Mouse (Mus musculus) midbrain, embryonic 11.5 days (tissue): ENCODE measurements around the gene Ly6g6c. TPM values are rescaled to one million over a fixed set of nuclear protein-coding genes. Genes with fewer than 3 reads are reported as not detected.
A peak's percentile ranks its signal among the peaks of the same experiment; 100 is the strongest.

Experiments used
- ATAC-seq: fragments of 200-750 bp; cut with Nextera tagmentation; 2 replicates; pipeline ENCODE4 v1.8.0; 2017; ENCODE audit warnings: moderate TSS enrichment, moderate library complexity; ENCODE audit not compliant: low FRiP score
- DNase-seq: peaks from one replicate; pipeline ENCODE4 v3.0.0; 2015; ENCODE audit warnings: low spot score; ENCODE audit errors: missing footprints
- H3K27ac ChIP-seq: fragments of 300-500 bp; sonication (generic); 2 replicates; pipeline ENCODE4 v1.5.1; 2014; ENCODE audit warnings: low read depth, low read length
- H3K27me3 ChIP-seq: fragments of 300-500 bp; sonication (generic); 2 replicates; pipeline ENCODE4 v1.6.1; 2014; ENCODE audit warnings: mild to moderate bottlenecking, low read length, moderate library complexity, mixed read lengths; ENCODE audit not compliant: control insufficient read depth, insufficient read depth
- H3K36me3 ChIP-seq: fragments of 300-500 bp; sonication (generic); 2 replicates; pipeline ENCODE4 v1.6.1; 2014; ENCODE audit warnings: mild to moderate bottlenecking, low read length, moderate library complexity, mixed read lengths; ENCODE audit not compliant: control insufficient read depth, insufficient read depth
- H3K4me1 ChIP-seq: fragments of 300-500 bp; sonication (generic); 2 replicates; pipeline ENCODE4 v1.6.1; 2014; ENCODE audit warnings: low read length; ENCODE audit not compliant: control insufficient read depth, insufficient read depth
- H3K4me2 ChIP-seq: fragments of 300-500 bp; sonication (generic); 2 replicates; pipeline ENCODE4 v1.6.1; 2014; ENCODE audit warnings: mild to moderate bottlenecking, moderate library complexity
- H3K4me3 ChIP-seq: fragments of 300-500 bp; sonication (generic); 2 replicates; pipeline ENCODE4 v1.5.1; 2014; ENCODE audit warnings: low read depth, low read length
- H3K9ac ChIP-seq: fragments of 300-500 bp; sonication (generic); 2 replicates; pipeline ENCODE4 v1.6.1; 2014; ENCODE audit warnings: low read length
- H3K9me3 ChIP-seq: fragments of 300-500 bp; sonication (generic); 2 replicates; pipeline ENCODE4 v1.6.1; 2016; ENCODE audit warnings: low read length; ENCODE audit not compliant: control insufficient read depth
- WGBS: fragments of 180-500 bp; shearing (Covaris S2); extraction: QIAGEN DNeasy Blood & Tissue Kit; methylation state at CpG from one replicate; pipeline ENCODE4 v1.1.7; 2014; 5-methylcytosine and 5-hydroxymethylcytosine counted together
- polyA plus RNA-seq: library from polyadenylated mRNA; unstranded; fragments of >200 nt; fragmentation: Nextera tagmentation; extraction: Ambion mirVana; gene quantifications from 2 replicates; pipeline ENCODE4 v1.2.1, GENCODE M21; 2014

Ly6g6c gene
- polyA plus RNA-seq, 1 experiment from 2014 or later: not detected

DNA sequence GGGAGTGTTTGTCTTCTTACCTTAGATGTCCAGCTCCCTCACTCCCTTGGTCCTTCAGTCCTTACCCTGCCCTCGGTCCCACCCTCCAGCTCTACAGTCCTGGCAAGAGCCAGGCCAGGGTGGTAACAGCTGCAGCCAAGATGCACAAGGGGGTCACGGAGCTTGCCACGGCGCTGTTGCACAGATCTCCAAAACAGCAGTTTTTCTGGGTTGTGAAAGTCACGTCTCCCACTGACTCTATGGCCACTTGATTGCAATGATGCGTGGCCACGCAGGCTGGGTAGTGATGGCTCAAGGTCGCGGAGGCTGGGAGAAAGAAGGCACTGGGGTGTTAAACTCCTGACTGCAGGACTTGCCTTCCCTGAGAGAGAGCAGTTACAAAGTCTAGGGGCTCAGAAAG is 6.3 kb downstream of the Ly6g6c start:
- H3K4me3 ChIP-seq: no peak overlapping the region
- no peak for DNase-seq
- no peaks in the 10 kb centered on the region; the same call in 1 of the 2 replicates for H3K9me3 ChIP-seq
- no peaks in the 10 kb centered on the region for H3K4me1 ChIP-seq
- no peak overlapping the region for H3K9ac ChIP-seq
- H3K36me3 ChIP-seq: no peaks in the 10 kb centered on the region
- ATAC-seq: no peak
- H3K27ac ChIP-seq: no peak overlapping the region
- 88% methylated on average over 9 of the region's 9 CpGs for WGBS
- H3K4me2 ChIP-seq: no peak overlapping the region
- peaks cover 7% of the 10 kb centered on the region; the same call in 1 of the 2 replicates for H3K27me3 ChIP-seq

DNA sequence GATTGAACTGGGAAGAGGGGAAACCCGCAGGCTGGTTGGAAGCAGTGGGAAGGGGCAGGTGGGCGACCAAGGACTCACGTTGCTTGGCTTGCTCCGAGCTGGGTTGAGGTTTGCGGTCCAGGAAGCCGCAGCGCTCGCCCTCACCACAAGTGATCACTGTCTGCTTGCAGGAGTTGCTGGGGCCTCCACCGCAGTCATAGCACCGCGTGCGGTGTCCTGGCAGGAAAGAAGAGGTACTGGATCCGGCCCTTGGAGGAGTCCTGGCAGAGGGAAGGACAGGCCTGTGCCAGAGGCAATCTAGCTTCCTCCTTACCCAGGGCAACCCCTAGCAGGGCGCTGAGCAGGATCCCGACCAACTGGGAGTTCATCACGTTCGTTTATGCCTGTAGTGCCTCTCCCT is 8.9 kb downstream of the Ly6g6c start:
- peak; percentile 59 for DNase-seq
- peaks cover 11% of the 10 kb centered on the region; the same call in 1 of the 2 replicates for H3K4me1 ChIP-seq
- no peaks in the 10 kb centered on the region; the same call in 1 of the 2 replicates for H3K9me3 ChIP-seq
- no peaks in the 10 kb centered on the region for H3K36me3 ChIP-seq
- H3K27ac ChIP-seq: no peak overlapping the region
- H3K9ac ChIP-seq: no peak overlapping the region
- H3K4me2 ChIP-seq: no peak overlapping the region
- no peak overlapping the region for H3K4me3 ChIP-seq
- no peaks in the 10 kb centered on the region for H3K27me3 ChIP-seq
- ATAC-seq: no peak
- WGBS: 61% methylated on average over 17 of the region's 17 CpGs

DNA sequence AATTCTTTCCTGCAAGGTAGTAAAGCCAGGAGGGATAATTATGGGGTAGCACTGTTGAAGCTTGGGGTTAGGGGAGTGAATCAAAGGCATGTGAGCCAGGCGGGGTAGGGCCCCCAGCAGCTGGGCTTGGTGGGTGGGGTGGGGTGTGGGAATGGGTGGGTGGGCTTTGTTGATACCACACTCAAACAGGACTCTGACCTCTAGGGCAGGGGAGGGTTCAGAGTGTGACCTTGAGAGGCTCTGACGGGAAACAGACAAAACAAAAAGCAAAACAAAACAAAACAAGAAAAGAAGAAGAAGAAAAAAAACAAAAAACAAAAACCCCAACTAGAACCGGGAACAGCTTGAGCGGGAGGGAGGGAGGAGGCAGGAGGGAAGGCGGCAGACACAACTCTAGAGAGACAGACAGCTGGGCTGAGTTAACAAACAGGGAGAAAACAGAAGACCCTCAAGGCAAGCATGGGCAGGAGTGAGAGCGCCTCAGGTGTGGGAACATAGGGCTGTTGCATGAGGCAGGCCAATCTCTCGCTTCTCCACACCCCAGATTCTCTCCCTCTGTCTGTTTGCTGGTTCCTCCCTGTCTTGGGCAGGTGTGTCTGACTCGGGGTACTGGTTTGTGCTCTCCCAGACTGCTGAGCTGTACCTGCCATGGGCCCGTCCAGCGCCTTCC is 11.5 kb downstream of the Ly6g6c start, which contains the start of gene Ly6g6e:
Ly6g6e (plus strand) TSS at position 396 of the 670 bp plus-strand sequence.
- Histone ChIP-seq H3K27ac (no peak within 1 kb of the TSS), H3K4me1 (peaks cover 11% of the 10 kb centered on the region; the same call in 1 of the 2 replicates), H3K36me3 (no peaks in the 10 kb centered on the region), H3K9me3 (no peaks in the 10 kb centered on the region; the same call in 1 of the 2 replicates), H3K4me2 (peak within 1 kb of the TSS; percentile 46), H3K4me3 (peak within 1 kb of the TSS; percentile 18; the same call in 1 of the 2 replicates), H3K27me3 (no peaks in the 10 kb centered on the region), H3K9ac (peak within 1 kb of the TSS; percentile 65)
- no peak for ATAC-seq
- WGBS: 33% methylated on average over 10 of the region's 10 CpGs
- peak; percentile 81 for DNase-seq

DNA sequence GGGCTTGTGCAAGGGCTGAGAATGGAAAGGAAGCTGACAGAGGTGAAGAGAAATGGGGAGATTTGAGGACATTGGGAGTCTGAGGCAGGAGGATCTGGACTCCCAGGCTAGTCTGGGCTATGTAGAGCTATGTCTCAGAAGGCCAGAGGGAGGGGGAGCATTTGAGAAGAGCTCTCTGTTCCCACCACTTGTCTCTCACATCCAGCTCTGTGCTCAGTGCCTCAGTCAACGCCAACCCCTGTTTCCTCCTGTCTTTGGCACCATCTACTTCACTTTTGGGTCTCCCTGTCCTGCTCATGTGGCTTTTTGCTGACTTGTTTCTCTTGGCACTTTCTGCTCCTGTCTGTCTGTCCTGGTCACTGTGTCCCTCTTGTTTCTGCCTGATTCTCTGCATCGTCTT is 12.1 kb downstream of the Ly6g6c start:
- DNase-seq: no peak
- H3K4me1 ChIP-seq: peaks cover 11% of the 10 kb centered on the region; the same call in 1 of the 2 replicates

DNA sequence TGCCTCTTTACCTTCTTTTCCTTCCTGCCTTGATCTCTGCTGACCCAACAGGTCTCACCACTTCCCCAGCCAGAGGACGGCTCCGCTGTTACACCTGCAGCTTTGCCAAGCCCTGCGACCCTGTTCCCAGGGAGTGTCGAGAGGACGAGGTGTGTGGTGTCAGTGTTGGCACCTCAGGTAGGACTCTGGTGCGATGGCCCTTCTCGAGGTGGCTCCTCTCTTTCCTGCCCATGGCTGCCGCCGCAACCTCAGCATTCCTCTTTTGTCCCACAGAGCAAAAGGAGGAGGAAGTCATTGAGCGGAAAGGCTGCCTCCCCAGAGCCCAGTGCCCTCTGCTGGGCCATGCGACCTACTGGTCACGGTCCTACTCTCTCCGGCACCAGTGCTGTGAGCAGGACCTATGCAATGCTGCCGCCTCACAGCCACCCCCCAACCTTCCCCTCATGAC is 12.6 kb downstream of the Ly6g6c start, which contains the start of gene Ly6g6d:
Ly6g6d (minus strand) TSS at position 280 of the 448 bp plus-strand sequence.
- ATAC-seq: 0 out of 2 replicates have a peak, but pooled peaks have one; percentile 33

More for the DNA sequence above, 12.1 kb downstream of the Ly6g6c start:
- no peaks in the 10 kb centered on the region; the same call in 1 of the 2 replicates for H3K9me3 ChIP-seq
- WGBS: 47% methylated on average over 2 of the region's 2 CpGs
- ATAC-seq: no peak
- H3K9ac ChIP-seq: peak overlapping the region; percentile 65
- no peak overlapping the region for H3K4me3 ChIP-seq
- H3K4me2 ChIP-seq: peak overlapping the region; percentile 46
- no peaks in the 10 kb centered on the region for H3K36me3 ChIP-seq
- no peak overlapping the region for H3K27ac ChIP-seq
- no peaks in the 10 kb centered on the region for H3K27me3 ChIP-seq

DNA sequence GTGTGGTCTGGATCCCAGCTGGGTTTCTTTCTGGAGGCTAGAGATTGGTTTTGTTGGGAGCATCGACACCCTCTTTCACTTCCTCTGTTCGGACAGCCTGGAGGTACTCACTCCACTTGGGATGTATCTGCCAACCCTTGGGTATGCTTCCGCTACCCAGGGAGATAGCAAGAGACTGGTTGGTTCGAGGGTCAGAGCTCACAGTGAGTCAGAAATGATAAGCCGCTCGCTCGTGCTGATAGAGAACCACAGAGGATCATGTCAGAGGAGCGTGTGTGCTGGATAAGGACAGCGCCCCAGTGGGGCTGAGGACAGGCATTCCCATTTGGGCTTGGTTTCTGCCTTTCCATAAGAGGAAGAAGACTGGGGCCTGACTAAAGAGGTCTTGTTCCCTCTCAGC is 14.6 kb downstream of the Ly6g6c start:
- Histone ChIP-seq H3K9ac (no peak overlapping the region), H3K4me3 (no peak overlapping the region), H3K27ac (no peak overlapping the region), H3K36me3 (no peaks in the 10 kb centered on the region), H3K4me1 (peaks cover 11% of the 10 kb centered on the region; the same call in 1 of the 2 replicates), H3K9me3 (no peaks in the 10 kb centered on the region; the same call in 1 of the 2 replicates), H3K27me3 (no peaks in the 10 kb centered on the region), H3K4me2 (no peak overlapping the region)
- WGBS: 77% methylated on average over 9 of the region's 9 CpGs
- DNase-seq (no peak), ATAC-seq (no peak)

More for the DNA sequence above, 12.6 kb downstream of the Ly6g6c start, which contains the start of gene Ly6g6d:
- H3K36me3 ChIP-seq: no peaks in the 10 kb centered on the region
- H3K9ac ChIP-seq: peak within 1 kb of the TSS; percentile 65
- WGBS: 12% methylated on average over 12 of the region's 14 CpGs
- peaks cover 11% of the 10 kb centered on the region; the same call in 1 of the 2 replicates for H3K4me1 ChIP-seq
- peak within 1 kb of the TSS; percentile 18; the same call in 1 of the 2 replicates for H3K4me3 ChIP-seq
- DNase-seq: peak; percentile 90
- no peaks in the 10 kb centered on the region; the same call in 1 of the 2 replicates for H3K9me3 ChIP-seq
- peak within 1 kb of the TSS; percentile 46 for H3K4me2 ChIP-seq
- H3K27ac ChIP-seq: no peak within 1 kb of the TSS
- H3K27me3 ChIP-seq: no peaks in the 10 kb centered on the region

DNA sequence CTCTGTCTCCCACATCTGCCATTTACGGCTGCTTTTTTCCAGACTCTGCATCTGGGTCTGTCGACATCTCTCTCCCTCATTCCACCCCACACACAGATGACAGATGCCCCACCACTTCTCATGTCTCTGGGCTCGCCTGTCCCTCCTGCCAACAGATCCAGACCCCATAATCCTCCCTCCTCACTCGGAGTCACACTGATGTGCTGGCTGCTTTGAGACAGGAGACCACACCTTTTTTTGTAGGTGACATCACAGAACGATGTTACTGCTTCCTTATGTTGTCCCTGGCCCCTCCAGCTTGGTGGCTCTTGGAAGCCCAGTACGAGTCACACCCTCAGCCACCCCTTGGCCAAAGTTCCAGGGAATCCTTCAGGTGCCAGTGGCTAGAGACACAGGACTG is 15.1 kb downstream of the Ly6g6c start:
- Histone ChIP-seq H3K9me3 (no peaks in the 10 kb centered on the region; the same call in 1 of the 2 replicates), H3K27ac (no peak overlapping the region), H3K27me3 (no peaks in the 10 kb centered on the region), H3K36me3 (no peaks in the 10 kb centered on the region), H3K9ac (no peak overlapping the region), H3K4me1 (peaks cover 11% of the 10 kb centered on the region; the same call in 1 of the 2 replicates), H3K4me2 (no peak overlapping the region), H3K4me3 (no peak overlapping the region)
- no peak for ATAC-seq
- no peak for DNase-seq
- 64% methylated on average over 6 of the region's 6 CpGs for WGBS

DNA sequence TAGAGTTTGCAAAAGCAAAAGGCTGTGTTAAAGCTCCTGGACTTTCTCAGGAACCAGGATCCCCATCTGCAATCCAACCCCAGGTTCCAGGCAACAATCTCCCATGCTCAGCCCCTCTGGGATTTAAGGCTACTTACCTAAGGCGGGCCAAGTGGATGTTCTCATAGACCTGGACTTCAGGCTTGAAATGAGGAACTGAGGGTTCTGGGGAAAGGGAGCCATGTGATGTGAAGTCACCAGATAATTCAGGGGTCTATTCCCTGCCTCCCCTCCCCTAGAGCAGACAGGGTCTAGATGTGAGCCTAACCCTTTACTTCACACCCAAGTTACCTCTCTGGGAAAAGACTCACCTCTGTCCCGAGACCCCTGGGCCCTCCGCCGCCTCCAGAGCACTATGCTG is 15.5 kb downstream of the Ly6g6c start:
- no peak overlapping the region for H3K4me3 ChIP-seq
- no peak overlapping the region for H3K4me2 ChIP-seq
- H3K27ac ChIP-seq: no peak overlapping the region
- WGBS: 74% methylated on average over 4 of the region's 4 CpGs
- H3K9me3 ChIP-seq: no peaks in the 10 kb centered on the region
- H3K27me3 ChIP-seq: no peaks in the 10 kb centered on the region
- no peak for DNase-seq
- no peak for ATAC-seq
- H3K36me3 ChIP-seq: no peaks in the 10 kb centered on the region
- H3K9ac ChIP-seq: no peak overlapping the region
- peaks cover 11% of the 10 kb centered on the region; the same call in 1 of the 2 replicates for H3K4me1 ChIP-seq
